Mouse (Mus musculus): ENCODE data around the gene Rbfox2.
A peak's percentile ranks its signal among the peaks of the same experiment; 100 is the strongest.

Rbfox2 gene

GRCm38 (mm10) chr15:77104349-77105158 is 202.2 kb downstream of the Rbfox2 start:
- peak; percentile 41 for DNase-seq (ENCODE audit: low spot score)

- no peak for DNase-seq (ENCODE audit: low spot score)
These were observed 204.1 kb downstream of the Rbfox2 start for GRCm38 (mm10) chr15:77102685-77103084.

GRCm38 (mm10) chr15:77099756-77100155 is 207.0 kb downstream of the Rbfox2 start:
- DNase-seq (ENCODE audit: low spot score), result no peak

- no peak for DNase-seq (ENCODE audit: low spot score)
These were observed 209.4 kb downstream of the Rbfox2 start for GRCm38 (mm10) chr15:77097358-77097757.

GRCm38 (mm10) chr15:77095216-77095615 is 211.6 kb downstream of the Rbfox2 start:
- no peak for DNase-seq (ENCODE audit: low spot score)

- DNase-seq (ENCODE audit: low spot score), result no peak
These were observed 212.4 kb downstream of the Rbfox2 start for GRCm38 (mm10) chr15:77094431-77094830.

GRCm38 (mm10) chr15:77091394-77091793 is 215.4 kb downstream of the Rbfox2 start:
- DNase-seq (ENCODE audit: low spot score), result no peak

- no peak for DNase-seq (ENCODE audit: low spot score)
These were observed 216.3 kb downstream of the Rbfox2 start for GRCm38 (mm10) chr15:77090531-77090930.

- DNase-seq (ENCODE audit: low spot score), result no peak
These were observed 217.6 kb downstream of the Rbfox2 start for GRCm38 (mm10) chr15:77089249-77089648.

GRCm38 (mm10) chr15:77086488-77086887 is 220.3 kb downstream of the Rbfox2 start:
- DNase-seq (ENCODE audit: low spot score), result no peak

GRCm38 (mm10) chr15:77085818-77086217 is 221.0 kb downstream of the Rbfox2 start:
- no peak for DNase-seq (ENCODE audit: low spot score)

- no peak for DNase-seq (ENCODE audit: low spot score)
These were observed 225.3 kb downstream of the Rbfox2 start for GRCm38 (mm10) chr15:77081454-77081853.

GRCm38 (mm10) chr15:77080684-77081254 is 226.0 kb downstream of the Rbfox2 start:
- no peak for DNase-seq (ENCODE audit: low spot score)

- DNase-seq (ENCODE audit: low spot score), result no peak
These were observed 226.9 kb downstream of the Rbfox2 start for GRCm38 (mm10) chr15:77079890-77080361.

GRCm38 (mm10) chr15:77079256-77079822 is 227.5 kb downstream of the Rbfox2 start:
- DNase-seq (ENCODE audit: low spot score), result no peak

GRCm38 (mm10) chr15:77078786-77079185 is 228.0 kb downstream of the Rbfox2 start:
- DNase-seq (ENCODE audit: low spot score), result no peak

- DNase-seq (ENCODE audit: low spot score), result no peak
These were observed 228.9 kb downstream of the Rbfox2 start for GRCm38 (mm10) chr15:77077906-77078305.

GRCm38 (mm10) chr15:77076523-77076922 is 230.3 kb downstream of the Rbfox2 start:
- DNase-seq (ENCODE audit: low spot score), result peak; percentile 26

- DNase-seq (ENCODE audit: low spot score), result peak; percentile 59
These were observed 234.1 kb downstream of the Rbfox2 start for GRCm38 (mm10) chr15:77072556-77073163.

GRCm38 (mm10) chr15:77071501-77071900 is 235.3 kb downstream of the Rbfox2 start:
- DNase-seq (ENCODE audit: low spot score), result peak; percentile 72

GRCm38 (mm10) chr15:77070745-77071268 is 236.0 kb downstream of the Rbfox2 start:
- DNase-seq (ENCODE audit: low spot score), result no peak

- DNase-seq (ENCODE audit: low spot score), result no peak
These were observed 237.8 kb downstream of the Rbfox2 start for GRCm38 (mm10) chr15:77069019-77069418.
